Mouse (Mus musculus) right cerebral cortex, adult 18-20 months (tissue): Measurements from ENCODE around the gene Adprhl1.

Experiments used
- DNase-seq: peaks from one replicate; pipeline ENCODE4 v3.0.0; 2022; ENCODE audit warnings: mixed read lengths

Adprhl1 gene

GRCm38 (mm10) chr8:13228923-13229610 is 24.9 kb downstream of the Adprhl1 start:
- DNase-seq: no peak

- peak; percentile 20 for DNase-seq
Measured at GRCm38 (mm10) chr8:13227184-13227583, 26.8 kb downstream of the Adprhl1 start.

GRCm38 (mm10) chr8:13226288-13226687 is 27.7 kb downstream of the Adprhl1 start:
- DNase-seq: peak; percentile 36

- DNase-seq: no peak
Measured at GRCm38 (mm10) chr8:13224426-13224825, 29.5 kb downstream of the Adprhl1 start.

GRCm38 (mm10) chr8:13218441-13218840 is 35.5 kb downstream of the Adprhl1 start:
- DNase-seq: no peak

DNA sequence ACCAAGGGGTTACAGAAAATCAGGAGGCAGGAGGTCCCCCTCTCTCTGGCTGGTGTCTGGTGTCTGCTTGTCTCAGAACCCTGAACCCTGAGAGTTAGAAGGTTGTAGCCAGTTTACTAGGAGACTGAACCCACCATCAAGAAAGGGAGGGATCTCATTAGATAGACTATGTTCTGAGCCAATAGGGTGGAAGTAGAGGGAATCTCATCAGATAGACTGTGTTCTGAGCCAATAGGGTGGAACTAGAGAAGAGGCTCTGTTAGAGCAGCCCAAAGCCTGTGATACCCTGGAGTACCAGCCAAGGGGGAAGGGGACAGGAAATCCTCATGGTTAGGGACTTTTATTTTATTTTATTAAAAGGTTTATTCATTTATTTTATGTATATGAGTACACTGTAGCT is 36.0 kb downstream of the Adprhl1 start:
- no peak for DNase-seq

DNA sequence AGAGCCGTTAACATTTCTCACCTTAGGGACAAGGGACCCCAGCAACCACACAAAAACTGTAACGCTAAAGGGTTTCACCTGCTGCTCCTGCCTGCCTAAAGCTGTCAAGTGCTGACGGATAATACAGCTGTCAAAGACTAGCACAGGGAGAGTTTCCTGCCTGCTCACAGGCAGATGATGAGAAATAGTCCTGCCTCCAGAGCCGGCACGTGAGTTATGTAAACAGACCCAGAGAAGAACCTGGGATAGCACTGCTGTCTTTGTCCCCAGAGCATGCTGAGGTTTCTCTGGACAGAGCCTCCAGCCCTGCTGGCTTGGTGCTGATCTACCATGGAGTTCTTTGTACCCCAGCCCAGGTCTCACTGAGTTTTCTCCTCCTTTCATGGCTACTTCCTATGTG is 36.9 kb downstream of the Adprhl1 start:
- DNase-seq: no peak

- no peak for DNase-seq
Measured at GRCm38 (mm10) chr8:13216386-13216785, 37.6 kb downstream of the Adprhl1 start.

DNA sequence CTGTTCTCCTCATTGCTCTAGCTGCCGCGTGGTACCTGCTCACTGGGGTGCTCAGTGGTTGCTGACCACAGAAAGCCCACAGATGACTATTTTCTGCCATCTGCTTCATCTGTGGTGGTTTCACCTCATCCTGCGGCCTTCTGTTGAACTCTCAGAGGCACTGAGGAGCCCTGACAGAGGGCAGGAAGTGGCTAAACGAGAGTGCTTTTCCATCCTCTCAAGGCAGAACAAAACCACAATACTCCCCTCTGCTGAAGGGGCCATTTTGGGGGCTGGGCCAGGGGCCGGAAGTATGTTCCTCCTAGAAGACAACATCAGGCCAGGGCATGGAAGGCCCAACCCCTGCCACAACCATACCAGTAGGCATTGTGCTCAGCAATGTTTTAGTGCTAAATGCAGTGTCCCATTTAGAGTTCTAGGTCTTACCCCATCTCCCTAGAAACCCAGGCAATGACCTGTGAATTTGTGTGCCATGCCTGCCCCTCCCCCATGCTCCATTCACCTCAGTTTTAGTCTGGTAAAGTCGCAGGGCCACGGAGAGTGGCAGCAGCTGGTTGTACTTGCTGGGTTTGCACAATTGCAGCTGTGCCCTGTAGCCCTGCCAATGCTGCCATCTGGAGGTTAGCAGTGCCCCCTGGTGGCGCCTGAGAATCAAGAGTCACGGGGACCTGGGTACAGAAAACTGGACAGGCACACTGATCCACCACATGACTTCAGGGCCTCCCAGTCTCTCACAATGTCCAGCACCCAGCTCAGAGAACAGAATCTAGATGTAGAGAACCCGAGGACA is 40.3 kb downstream of the Adprhl1 start:
- peak; percentile 85 for DNase-seq

- no peak for DNase-seq
Measured at GRCm38 (mm10) chr8:13209770-13210169, 44.2 kb downstream of the Adprhl1 start.

DNA sequence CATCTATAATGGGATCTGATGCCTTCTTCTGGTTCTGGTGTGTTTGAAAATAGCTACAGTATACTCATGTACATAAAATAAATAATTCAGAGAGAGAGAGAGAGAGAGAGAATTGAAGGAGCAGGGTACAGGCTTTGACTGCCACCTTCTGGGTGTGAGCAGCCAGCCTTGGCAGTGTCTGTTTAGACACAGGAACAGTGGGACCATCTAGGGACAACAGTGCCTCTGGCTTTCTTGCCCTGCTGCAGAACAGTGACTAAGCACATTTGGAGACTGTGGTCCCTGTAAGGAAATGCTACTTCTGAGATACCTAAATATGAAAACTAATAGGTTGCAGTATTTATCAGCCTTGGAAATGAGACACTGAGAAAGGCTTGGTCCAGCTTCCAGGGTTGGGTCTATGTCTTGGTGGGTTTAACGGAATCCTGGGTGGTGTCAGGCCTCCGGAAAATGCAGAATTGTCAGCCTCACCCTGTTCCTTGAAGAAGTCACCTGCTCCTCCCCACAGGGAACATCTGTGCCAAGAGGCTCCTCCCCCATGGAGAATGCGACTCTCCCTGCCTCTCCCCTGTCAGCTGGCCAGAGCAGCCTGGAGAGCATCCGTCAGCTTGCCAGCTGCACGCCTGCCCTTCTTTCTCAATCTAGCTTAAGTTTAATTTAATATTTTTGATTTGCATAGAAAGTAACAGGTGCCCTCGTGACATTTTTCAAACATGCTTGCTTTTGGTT is 45.2 kb downstream of the Adprhl1 start:
- DNase-seq: no peak

DNA sequence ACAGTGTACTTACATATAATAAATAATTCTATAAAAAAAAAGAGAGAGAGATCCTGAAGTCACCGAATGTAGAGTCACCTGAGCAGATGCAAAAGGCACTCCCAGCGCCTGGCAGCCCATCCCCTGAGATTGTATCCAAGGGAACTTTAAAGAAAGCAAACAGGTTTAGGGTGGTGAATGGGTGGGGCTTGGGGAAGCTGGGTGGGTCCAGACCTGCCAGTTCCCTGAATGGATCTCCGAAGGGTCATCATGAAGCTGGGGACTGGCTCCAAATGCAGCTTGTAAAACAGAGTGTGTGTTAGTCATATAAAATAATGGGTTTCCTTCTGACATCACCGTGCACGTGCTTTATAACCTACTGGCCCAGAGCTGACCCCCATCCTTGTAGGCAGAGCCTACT is 47.7 kb downstream of the Adprhl1 start:
- DNase-seq: no peak

DNA sequence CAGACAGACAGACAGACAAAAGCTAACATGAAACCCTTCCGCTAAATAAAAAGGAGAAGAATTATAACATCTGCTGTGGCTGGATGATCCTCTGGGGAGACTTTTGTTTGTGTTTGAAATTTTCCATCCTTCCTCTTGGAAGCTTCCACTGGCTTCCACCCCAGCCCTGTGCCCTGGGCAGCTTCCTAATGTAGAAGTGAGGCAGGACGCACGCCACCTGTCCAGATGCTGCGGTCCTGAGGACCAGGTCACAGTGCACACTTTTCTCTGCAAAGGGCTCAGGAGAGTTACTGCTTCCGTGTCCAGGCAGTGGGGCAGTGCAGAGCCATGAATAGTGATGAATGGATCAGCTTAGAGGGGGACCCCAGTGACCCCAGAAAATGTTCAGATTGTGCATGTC is 48.7 kb downstream of the Adprhl1 start:
- no peak for DNase-seq

GRCm38 (mm10) chr8:13204371-13205140 is 49.4 kb downstream of the Adprhl1 start:
- DNase-seq: no peak

- DNase-seq: no peak
Measured at GRCm38 (mm10) chr8:13203472-13203871, 50.5 kb downstream of the Adprhl1 start.

DNA sequence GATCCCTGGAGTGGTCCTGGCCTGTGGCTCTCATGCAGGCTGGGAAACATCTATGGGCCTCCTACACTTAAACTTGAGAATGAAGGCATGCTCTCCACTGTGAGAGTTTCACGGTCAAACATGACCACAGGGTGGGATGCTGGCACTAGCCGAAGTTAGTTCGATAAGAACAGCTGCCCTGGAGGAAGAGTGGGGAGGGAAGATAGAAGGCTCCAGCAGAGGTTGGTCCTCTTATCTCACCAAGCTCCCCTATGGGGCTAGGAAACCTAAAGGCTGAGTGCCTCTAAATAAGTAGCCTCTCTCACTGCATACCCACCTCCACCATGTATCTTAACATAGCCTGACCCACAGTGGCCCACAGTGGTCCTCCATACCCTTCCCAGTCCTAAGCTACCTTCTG is 51.2 kb downstream of the Adprhl1 start:
- DNase-seq: no peak

DNA sequence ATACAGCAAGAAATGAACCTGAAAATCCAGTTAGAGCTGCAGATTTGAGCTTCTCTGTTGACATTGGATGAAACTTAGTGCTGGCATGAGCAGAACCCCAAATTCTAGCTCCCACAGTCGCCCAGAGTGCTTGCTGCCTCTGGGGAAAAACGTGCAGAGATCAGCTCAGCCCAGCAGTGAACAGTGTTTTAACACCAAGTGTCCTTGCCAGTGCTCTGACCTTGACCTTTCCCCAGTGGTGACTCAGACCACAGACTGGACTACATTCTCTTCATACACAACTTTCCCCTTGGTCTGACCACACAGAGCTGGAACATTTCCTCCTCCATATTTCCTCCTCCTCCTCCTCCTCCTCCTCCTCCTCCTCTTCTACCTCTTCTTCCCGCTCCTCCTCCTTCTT is 51.9 kb downstream of the Adprhl1 start:
- DNase-seq: no peak

DNA sequence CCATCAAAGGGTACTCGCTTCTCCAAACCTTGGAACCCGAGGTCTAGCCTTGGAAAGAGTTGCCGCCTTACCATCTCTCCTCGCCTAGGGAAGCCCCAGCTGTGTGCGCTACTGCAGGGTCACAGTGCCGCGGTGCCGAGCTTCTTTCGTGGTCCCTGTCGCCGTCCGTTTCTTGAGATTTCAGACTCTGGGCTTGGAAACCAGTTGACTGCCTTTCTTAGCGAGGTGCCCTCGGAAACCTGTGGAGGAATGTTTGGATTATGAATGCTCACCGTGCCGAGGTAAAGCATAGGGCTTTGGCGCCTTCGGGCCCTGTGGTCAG is 53.0 kb downstream of the Adprhl1 start:
- no peak for DNase-seq

DNA sequence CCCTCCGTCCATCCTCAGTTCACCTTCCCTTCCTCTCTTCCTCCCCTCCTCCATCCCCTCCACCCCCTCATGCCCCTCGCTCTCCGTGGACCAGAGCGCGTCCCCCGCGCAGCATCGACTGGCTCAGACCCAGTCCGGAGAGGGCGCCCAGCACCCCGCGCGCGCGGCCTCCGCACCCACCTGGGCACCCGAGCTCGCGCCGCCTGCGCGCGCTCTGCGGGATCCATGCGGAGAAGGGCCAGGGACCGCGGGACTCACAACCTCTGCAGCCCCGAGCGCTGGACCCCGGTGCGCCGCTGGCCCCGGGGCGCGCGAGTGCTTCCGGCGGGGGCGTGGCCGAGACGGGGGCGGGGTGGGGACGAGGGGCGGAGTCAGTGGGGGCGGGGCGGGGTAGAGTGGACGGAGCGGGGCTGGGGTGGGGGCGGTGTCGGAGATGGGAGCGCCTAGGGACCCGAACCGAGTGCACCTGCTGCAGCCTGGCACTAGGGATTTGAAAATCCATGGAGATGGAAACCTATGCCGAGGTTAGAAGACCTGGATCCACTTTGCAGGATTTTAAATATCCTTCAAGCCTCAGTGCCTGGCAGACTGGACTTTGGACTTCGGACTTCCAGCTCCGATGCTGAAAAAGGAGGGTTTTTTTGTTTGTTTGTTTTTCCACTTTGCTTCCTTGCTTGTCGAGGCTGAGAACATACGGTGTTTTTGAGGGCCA is 53.5 kb downstream of the Adprhl1 start, which contains the start of gene Grtp1:
Gene Grtp1 (minus strand): TSS at position 320 of the 712 bp plus-strand sequence.
- peak; percentile 14 for DNase-seq

DNA sequence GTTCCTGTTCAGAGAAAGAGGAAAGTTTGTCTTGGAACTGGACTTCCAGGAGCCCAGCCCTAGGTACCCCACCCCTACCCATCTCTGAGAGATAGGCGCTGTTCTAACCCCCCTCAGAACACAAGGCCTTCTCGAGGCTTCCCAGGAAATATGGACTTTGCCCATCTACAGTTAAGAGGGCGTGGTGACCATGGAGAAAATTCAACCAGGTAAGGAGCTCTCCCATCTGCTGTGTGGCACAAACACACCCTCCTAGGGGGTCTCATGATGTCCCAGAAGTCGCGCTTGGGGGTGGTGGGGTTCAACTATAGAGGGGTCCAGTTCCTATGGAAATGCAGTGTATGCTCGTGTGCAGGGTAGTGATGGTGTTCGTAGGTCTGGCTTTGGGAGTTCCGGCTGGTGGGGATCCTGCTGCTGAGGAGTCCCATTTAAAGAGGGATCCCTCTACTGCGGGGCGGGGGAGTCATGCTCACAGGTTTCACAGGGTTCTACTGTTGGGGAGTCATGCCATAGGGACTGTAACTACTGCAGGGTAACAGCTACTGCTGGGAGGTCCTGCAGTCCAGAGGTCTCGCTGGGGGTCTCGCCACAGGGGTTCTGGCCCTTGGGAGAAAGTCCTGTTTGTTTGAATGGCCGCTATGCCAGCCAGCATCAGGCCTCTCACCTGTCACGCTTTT is 54.4 kb downstream of the Adprhl1 start:
- no peak for DNase-seq

DNA sequence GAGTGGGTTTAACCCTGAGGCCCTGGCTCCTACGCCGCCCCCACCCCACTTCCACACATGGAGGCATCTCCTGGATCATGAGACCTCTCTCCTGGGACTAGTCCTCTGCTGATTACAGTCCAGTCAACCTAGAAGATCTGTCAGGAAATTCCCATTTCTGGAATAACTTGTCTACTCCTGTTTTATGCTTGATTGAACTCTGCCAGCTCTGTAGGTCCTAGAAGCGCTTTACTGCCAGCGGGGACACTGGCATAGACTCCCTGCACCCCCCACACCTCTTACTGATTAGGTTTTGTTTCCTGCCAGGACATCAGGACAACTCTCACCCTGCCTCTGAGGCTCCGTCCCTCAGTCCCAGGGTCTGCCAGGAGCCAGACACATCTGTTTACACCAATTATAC is 56.5 kb downstream of the Adprhl1 start:
- no peak for DNase-seq

- no peak for DNase-seq
Measured at GRCm38 (mm10) chr8:13194818-13195217, 59.1 kb downstream of the Adprhl1 start.
